Mouse (Mus musculus): ENCODE results near the gene Caps2. TPM values are rescaled to one million over a fixed set of nuclear protein-coding genes. Genes with fewer than 3 reads are reported as not detected.
"Not testable (repeated sequence)": the region's sequence is repeated elsewhere in the genome, so short reads cannot be mapped to it uniquely, and the experiment has no call there.

The Caps2 gene
- polyA plus RNA-seq (2016; fragmentation: Nextera tagmentation; extraction: Ambion mirVana) = 0.19 and 0.36 TPM in 2 replicates

DNA sequence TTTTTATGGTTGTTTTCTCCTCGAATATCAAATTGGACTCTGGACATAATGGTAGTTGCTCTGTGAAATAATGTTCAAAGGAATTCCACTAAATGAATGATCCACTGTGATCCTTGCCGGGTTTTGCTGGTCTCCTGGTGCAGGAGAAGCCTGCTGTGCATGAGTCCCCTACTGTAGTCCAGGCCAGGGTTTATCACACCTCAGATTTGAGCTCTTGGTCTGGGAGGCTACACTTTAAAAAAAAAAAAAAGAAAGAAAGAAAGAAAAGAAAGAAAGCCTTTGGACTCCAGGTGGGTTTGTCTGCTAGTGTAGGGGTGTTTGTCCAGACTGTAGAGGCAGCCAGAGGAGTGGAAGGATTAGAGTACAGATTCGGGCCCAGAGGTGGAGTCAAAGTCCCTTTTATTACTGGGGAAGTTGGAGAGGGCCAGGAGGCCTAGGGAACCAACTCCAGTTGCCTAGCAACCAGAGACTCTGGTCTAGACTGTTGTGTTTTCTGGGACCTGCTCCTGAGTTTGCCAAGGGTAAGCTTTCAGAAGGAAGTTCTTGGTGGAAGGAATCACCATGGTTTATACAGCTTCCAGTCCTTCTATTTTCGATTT, at the start of gene Caps2:
Gene Caps2 (plus strand): TSS at position 454 of the 599 bp plus-strand sequence.
- no peaks in the 10 kb centered on the region for H3K9me3 ChIP-seq
- H3K4me1 ChIP-seq = peaks cover 8% of the 10 kb centered on the region
- H3K36me3 ChIP-seq (replicated peaks) = no peaks in the 10 kb centered on the region
- H3K27me3 ChIP-seq = no peaks in the 10 kb centered on the region
- no peak within 1 kb of the TSS for H3K9ac ChIP-seq
- peak; percentile 59 for ATAC-seq (ENCODE audit: low FRiP score)
- H3K4me3 ChIP-seq (replicated peaks) = no peak within 1 kb of the TSS
- H3K4me2 ChIP-seq = no peak within 1 kb of the TSS
- WGBS = 27% methylated on average over 4 of the region's 4 CpGs
- H3K27ac ChIP-seq = peak within 1 kb of the TSS; percentile 31; the same call in 1 of the 2 replicates

DNA sequence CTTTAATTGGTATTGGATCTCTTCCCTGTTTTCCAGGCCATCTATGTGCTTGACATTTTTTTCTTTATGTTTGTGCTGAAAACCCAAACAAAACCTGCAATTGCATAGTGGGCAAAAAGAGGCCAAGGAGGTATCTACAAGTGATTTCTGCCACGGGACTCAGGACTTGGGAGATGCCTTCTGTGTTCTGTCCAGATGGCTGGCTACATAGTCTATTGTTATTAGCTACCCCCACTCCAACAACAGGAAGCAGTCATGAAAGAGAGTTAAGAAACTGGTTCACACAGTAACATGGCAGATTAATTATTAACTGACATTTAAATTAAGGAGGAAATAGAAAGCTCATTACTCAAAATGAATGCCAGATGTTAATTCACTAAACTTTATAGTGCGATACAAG, 38.3 kb upstream of the Caps2 start:
- H3K4me3 ChIP-seq (replicated peaks); H3K4me1 ChIP-seq; H3K4me2 ChIP-seq; H3K27me3 ChIP-seq; H3K27ac ChIP-seq; H3K9me3 ChIP-seq; H3K36me3 ChIP-seq (replicated peaks); ATAC-seq (ENCODE audit: low FRiP score); H3K9ac ChIP-seq: not testable (repeated sequence)
- 55% methylated on average over 2 of the region's 2 CpGs for WGBS

GRCm38 (mm10) chr10:112127682-112128230, 35.7 kb upstream of the Caps2 start:
- not testable (repeated sequence) for H3K27ac ChIP-seq; H3K9me3 ChIP-seq; H3K36me3 ChIP-seq (replicated peaks); H3K4me1 ChIP-seq; H3K9ac ChIP-seq; H3K4me2 ChIP-seq; ATAC-seq (ENCODE audit: low FRiP score); H3K4me3 ChIP-seq (replicated peaks); H3K27me3 ChIP-seq
- 74% methylated on average over 6 of the region's 6 CpGs for WGBS

DNA sequence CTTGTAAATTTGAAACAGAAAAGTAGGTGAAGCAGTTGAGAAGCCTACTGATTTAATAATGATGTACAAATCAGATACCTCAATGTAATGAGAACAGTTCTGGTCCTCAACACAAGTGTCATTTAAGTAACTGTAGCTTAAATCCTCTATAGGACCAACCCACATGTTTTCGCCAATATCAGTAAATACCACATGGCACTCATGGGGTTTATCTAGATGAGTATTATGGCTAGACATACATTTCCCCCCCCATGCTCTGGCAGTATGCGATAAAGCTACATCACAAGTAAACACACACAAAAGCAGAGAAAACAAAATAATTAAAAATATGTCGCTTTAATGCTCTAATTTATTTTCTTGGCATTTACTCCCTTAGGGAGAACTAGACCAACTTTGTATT, 31.2 kb upstream of the Caps2 start:
- Histone ChIP-seq H3K4me1 (no peaks in the 10 kb centered on the region), H3K9me3 (no peaks in the 10 kb centered on the region), H3K27me3 (no peaks in the 10 kb centered on the region), H3K36me3 (replicated peaks) (no peaks in the 10 kb centered on the region), H3K27ac (no peak overlapping the region), H3K4me3 (replicated peaks) (no peak overlapping the region), H3K4me2 (no peak overlapping the region), H3K9ac (no peak overlapping the region)
- ATAC-seq (ENCODE audit: low FRiP score) = no peak
- 87% methylated on average over 3 of the region's 3 CpGs for WGBS

- WGBS = 18% methylated on average over 9 of the region's 9 CpGs
- Histone ChIP-seq H3K9ac (0 out of 2 replicates have a peak overlapping the region, but pooled peaks have one; percentile 25), H3K27ac (no peak overlapping the region), H3K4me3 (replicated peaks) (peak overlapping the region; percentile 28), H3K36me3 (replicated peaks) (no peaks in the 10 kb centered on the region), H3K9me3 (no peaks in the 10 kb centered on the region), H3K4me1 (no peaks in the 10 kb centered on the region), H3K4me2 (peak overlapping the region; percentile 46), H3K27me3 (no peaks in the 10 kb centered on the region)
- ATAC-seq (ENCODE audit: low FRiP score) = peak; percentile 90
These were observed 25.2 kb upstream of the Caps2 start for GRCm38 (mm10) chr10:112138050-112138870.

DNA sequence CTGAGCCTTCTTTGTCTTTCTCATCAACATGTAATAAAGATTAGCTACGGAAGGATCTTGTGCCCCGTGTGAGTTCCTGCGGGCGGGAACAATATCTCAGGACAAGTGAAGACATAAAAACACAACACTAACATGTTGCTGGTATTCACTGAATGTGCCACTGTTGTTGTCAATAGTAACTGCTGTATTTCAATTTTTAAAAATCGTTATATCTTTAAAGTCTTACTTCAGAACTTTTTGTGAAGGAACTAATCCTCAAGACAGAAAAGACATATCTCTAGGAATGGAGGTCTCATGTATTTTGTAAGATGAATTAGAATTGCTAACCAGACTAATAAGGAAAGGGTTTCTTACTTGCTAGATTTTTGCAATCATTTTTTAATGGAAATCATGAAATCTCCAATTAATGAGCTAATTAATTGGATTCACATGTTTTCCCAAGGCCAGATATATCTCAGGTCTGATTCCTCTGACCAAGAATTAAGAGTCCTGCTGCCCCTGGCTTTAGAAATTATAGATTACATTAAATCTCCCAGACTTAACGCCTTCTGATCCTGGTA, 24.5 kb upstream of the Caps2 start:
- 0 out of 2 replicates have a peak overlapping the region, but pooled peaks have one; percentile 25 for H3K9ac ChIP-seq
- no peaks in the 10 kb centered on the region for H3K36me3 ChIP-seq (replicated peaks)
- H3K27ac ChIP-seq = no peak overlapping the region
- WGBS = 41% methylated on average over 6 of the region's 6 CpGs
- peak overlapping the region; percentile 46 for H3K4me2 ChIP-seq
- peak overlapping the region; percentile 28 for H3K4me3 ChIP-seq (replicated peaks)
- H3K27me3 ChIP-seq = no peaks in the 10 kb centered on the region
- no peaks in the 10 kb centered on the region for H3K9me3 ChIP-seq
- ATAC-seq (ENCODE audit: low FRiP score) = peak; percentile 55
- H3K4me1 ChIP-seq = no peaks in the 10 kb centered on the region

DNA sequence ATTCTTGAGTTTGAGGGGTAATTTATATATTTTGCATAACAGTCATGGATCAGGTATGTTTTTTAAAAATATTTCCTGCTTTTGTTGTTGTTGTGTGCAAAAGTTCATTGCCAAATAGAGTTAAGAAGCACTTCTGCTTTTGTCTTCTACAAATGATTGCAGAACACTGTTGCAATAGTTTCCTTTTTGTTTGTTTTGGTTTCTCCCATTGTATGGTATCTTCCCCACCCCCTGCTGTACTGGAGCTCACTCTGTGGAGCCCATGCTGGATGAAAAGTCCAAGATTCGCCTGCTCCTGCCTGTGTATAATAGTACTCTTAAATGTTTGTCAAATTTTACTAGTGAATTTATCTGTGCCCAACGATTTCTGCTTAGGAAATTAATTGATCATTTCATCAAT, 23.6 kb upstream of the Caps2 start:
- Histone ChIP-seq H3K36me3 (replicated peaks) (no peaks in the 10 kb centered on the region), H3K9me3 (no peaks in the 10 kb centered on the region), H3K4me2 (no peak overlapping the region), H3K9ac (no peak overlapping the region), H3K4me3 (replicated peaks) (no peak overlapping the region), H3K27ac (no peak overlapping the region), H3K4me1 (no peaks in the 10 kb centered on the region), H3K27me3 (no peaks in the 10 kb centered on the region)
- ATAC-seq (ENCODE audit: low FRiP score) = no peak
- 59% methylated on average over 2 of the region's 2 CpGs for WGBS

DNA sequence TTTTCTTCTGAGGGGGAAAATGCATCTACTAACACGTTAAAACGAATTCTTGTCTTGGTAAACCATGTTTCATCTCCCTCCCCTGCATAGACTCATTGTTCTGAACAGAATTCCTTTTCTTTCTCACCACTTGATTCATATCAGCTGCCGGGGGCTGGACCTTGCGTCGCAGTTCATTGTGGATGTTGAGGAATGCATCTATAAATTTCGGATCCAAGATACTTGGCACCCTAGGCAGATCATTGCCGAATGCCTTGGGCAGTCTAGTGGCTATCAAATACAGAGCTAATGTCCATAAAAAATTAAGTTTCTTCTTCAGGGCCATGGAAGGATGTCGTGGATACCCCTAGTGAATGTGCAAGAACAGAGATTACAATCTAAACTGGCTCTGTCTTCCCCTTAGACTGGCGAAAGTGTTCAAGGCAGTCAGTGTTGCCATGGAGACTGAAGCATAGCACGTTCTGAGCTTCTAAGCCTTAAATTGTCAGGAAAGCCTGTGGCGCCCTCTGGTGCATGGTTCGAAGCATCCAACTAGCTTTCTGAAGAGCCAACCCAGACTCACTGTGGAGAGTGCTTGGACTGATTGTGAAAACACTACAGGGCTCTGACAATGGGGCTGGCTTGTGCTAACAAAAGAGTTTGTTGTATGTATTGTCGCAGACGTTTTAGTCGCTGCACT, 3.4 kb upstream of the Caps2 start, which contains the start of gene Glipr1l3:
Gene Glipr1l3 (minus strand): TSS at position 446 of the 679 bp plus-strand sequence.
- not testable (repeated sequence) for H3K27me3 ChIP-seq; H3K4me3 ChIP-seq (replicated peaks); H3K4me1 ChIP-seq; H3K36me3 ChIP-seq (replicated peaks); H3K9me3 ChIP-seq; H3K27ac ChIP-seq; H3K9ac ChIP-seq
- WGBS = 15% methylated on average over 15 of the region's 15 CpGs
- ATAC-seq (ENCODE audit: low FRiP score) = peak; percentile 92
- peak within 1 kb of the TSS; percentile 39 for H3K4me2 ChIP-seq

- H3K36me3 ChIP-seq (replicated peaks); H3K27ac ChIP-seq; H3K4me3 ChIP-seq (replicated peaks); ATAC-seq (ENCODE audit: low FRiP score); H3K27me3 ChIP-seq; H3K4me2 ChIP-seq; H3K9me3 ChIP-seq; H3K4me1 ChIP-seq; H3K9ac ChIP-seq: not testable (repeated sequence)
- 47% methylated on average over 13 of the region's 13 CpGs for WGBS
These were observed 13.6 kb downstream of the Caps2 start for GRCm38 (mm10) chr10:112177027-112177426.

DNA sequence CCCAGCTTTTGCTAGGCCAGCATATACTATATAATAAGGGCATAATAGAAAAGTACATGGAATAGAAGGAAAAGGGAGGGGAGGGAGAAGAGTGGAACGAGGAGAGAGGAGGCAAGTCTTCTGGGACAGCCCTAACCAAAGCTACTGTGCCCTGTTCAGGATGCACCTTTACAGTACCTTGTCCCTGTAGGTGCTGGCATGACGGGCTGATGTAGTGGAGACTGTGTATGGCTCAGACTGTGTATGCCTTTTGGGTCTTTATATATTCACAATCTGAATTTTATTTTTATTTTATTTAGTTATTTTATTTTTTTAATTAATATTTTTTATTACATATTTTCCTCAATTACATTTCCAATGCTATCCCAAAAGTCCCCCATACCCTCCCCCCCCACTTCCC, 30.5 kb downstream of the Caps2 start:
- not testable (repeated sequence) for H3K36me3 ChIP-seq (replicated peaks); H3K4me2 ChIP-seq; H3K9ac ChIP-seq; H3K9me3 ChIP-seq; H3K4me1 ChIP-seq; H3K27me3 ChIP-seq; H3K4me3 ChIP-seq (replicated peaks); ATAC-seq (ENCODE audit: low FRiP score); H3K27ac ChIP-seq
- WGBS = 83% methylated on average over 2 of the region's 2 CpGs

- H3K9ac ChIP-seq = no peak overlapping the region
- no peak overlapping the region for H3K4me2 ChIP-seq
- no peak overlapping the region for H3K27ac ChIP-seq
- H3K9me3 ChIP-seq = no peaks in the 10 kb centered on the region
- H3K27me3 ChIP-seq = no peaks in the 10 kb centered on the region
- no peaks in the 10 kb centered on the region for H3K4me1 ChIP-seq
- peak; percentile 68; the same call in 1 of the 2 replicates for ATAC-seq (ENCODE audit: low FRiP score)
- WGBS = 64% methylated on average over 2 of the region's 2 CpGs
- no peaks in the 10 kb centered on the region for H3K36me3 ChIP-seq (replicated peaks)
- H3K4me3 ChIP-seq (replicated peaks) = no peak overlapping the region
These were observed 40.0 kb downstream of the Caps2 start for GRCm38 (mm10) chr10:112203463-112203862.

- Histone ChIP-seq H3K27ac (no peak overlapping the region), H3K27me3 (no peaks in the 10 kb centered on the region), H3K4me2 (no peak overlapping the region), H3K4me3 (replicated peaks) (no peak overlapping the region), H3K36me3 (replicated peaks) (no peaks in the 10 kb centered on the region), H3K4me1 (no peaks in the 10 kb centered on the region), H3K9ac (no peak overlapping the region), H3K9me3 (no peaks in the 10 kb centered on the region)
- ATAC-seq (ENCODE audit: low FRiP score) = no peak
- WGBS = 55% methylated on average over 1 of the region's 1 CpGs
These were observed 63.7 kb downstream of the Caps2 start for GRCm38 (mm10) chr10:112227073-112227472.
